Mouse (Mus musculus) hindbrain, embryonic 16.5 days (tissue): ENCODE results near the gene Mblac1. TPM values are rescaled to one million over a fixed set of nuclear protein-coding genes. Genes with fewer than 3 reads are reported as not detected.

ENCODE experiments used
- ATAC-seq: fragments of 200-750 bp; cut with Nextera tagmentation; 2 replicates; pipeline ENCODE4 v1.8.0; 2017; ENCODE audit warnings: moderate TSS enrichment, moderate library complexity
- H3K27ac ChIP-seq: fragments of 300-500 bp; sonication (generic); 2 replicates; pipeline ENCODE4 v1.5.1; 2014; ENCODE audit warnings: low read depth, mild to moderate bottlenecking, control low read depth, low read length, moderate library complexity
- H3K27me3 ChIP-seq: fragments of 300-500 bp; sonication (generic); replicated peaks from 2 replicates; pipeline ENCODE4 v1.6.1; 2014; ENCODE audit warnings: low read length; ENCODE audit not compliant: control insufficient read depth, insufficient read depth
- H3K36me3 ChIP-seq: fragments of 300-500 bp; sonication (generic); 2 replicates; pipeline ENCODE4 v1.6.1; 2014; ENCODE audit warnings: mild to moderate bottlenecking, low read length, moderate library complexity, mixed read lengths; ENCODE audit not compliant: control insufficient read depth, insufficient read depth
- H3K4me1 ChIP-seq: fragments of 300-500 bp; sonication (generic); 2 replicates; pipeline ENCODE4 v1.6.1; 2014; ENCODE audit warnings: low read depth, low read length; ENCODE audit not compliant: control insufficient read depth, insufficient read depth
- H3K4me2 ChIP-seq: fragments of 300-500 bp; sonication (generic); 2 replicates; pipeline ENCODE4 v1.6.1; 2014; ENCODE audit warnings: mild to moderate bottlenecking, low read length, control low read depth, moderate library complexity
- H3K4me3 ChIP-seq: fragments of 300-500 bp; sonication (generic); 2 replicates; pipeline ENCODE4 v1.5.1; 2014; ENCODE audit warnings: mild to moderate bottlenecking, low read length, control low read depth, moderate library complexity
- H3K9ac ChIP-seq: fragments of 300-500 bp; sonication (generic); 2 replicates; pipeline ENCODE4 v1.6.1; 2014; ENCODE audit warnings: low read depth, mild to moderate bottlenecking, control low read depth, low read length, moderate library complexity
- H3K9me3 ChIP-seq: fragments of 300-500 bp; sonication (generic); 2 replicates; pipeline ENCODE4 v1.6.1; 2014; ENCODE audit warnings: mild to moderate bottlenecking, low read length, moderate library complexity; ENCODE audit not compliant: control insufficient read depth
- WGBS: fragments of 180-500 bp; shearing (Covaris S2); extraction: QIAGEN DNeasy Blood & Tissue Kit; methylation state at CpG from one replicate; pipeline ENCODE4 v1.1.7; 2014; 5-methylcytosine and 5-hydroxymethylcytosine counted together
- polyA plus RNA-seq: library from polyadenylated mRNA; unstranded; fragments of >200 nt; fragmentation: Nextera tagmentation; extraction: Ambion mirVana; gene quantifications from 2 replicates; pipeline ENCODE4 v1.2.1, GENCODE M21; 2015

The Mblac1 gene
- polyA plus RNA-seq, 1 experiment from 2014 or later, result 14.5 TPM

DNA sequence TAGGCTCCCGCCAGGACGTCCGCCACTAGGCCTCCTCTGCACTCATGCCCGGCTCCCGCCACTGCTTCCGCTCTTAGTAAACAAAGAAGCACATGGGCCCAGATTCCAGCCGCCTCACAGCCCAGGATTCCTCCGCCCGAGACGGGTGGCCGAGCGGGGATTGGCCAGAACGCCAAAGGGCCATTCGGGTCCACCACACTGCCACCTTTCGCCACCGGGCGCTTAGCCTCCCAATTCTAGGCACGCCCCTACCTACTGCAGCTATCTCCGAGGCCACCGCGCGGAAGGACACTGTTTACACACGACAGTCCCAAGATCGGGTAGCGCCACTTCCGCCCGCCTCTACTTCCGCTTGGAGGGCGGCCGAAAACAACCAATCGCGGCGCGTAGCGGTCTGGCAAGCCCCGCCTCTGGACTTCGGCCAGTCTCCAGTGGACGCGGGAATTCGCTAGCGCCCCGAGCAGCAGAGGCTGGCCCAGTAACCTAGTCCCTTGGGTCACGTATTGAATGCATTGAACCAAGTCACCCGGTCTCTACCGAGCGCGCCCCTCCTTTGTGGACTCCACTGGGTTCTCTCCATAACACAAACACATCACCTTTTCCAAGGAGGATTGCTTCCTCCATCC lies 23.1 kb upstream of the Mblac1 start:
- Histone ChIP-seq H3K4me1 (peaks cover 18% of the 10 kb centered on the region), H3K36me3 (peaks cover 30% of the 10 kb centered on the region), H3K9ac (peak overlapping the region; percentile 75), H3K27me3 (no peaks in the 10 kb centered on the region), H3K27ac (peak overlapping the region; percentile 93), H3K9me3 (no peaks in the 10 kb centered on the region), H3K4me3 (peak overlapping the region; percentile 60), H3K4me2 (peak overlapping the region; percentile 94)
- peak; percentile 86 for ATAC-seq
- WGBS, result 0% methylated on average over 47 of the region's 47 CpGs

- peak within 1 kb of the TSS; percentile 94 for H3K4me2 ChIP-seq
- peak within 1 kb of the TSS; percentile 93 for H3K27ac ChIP-seq
- H3K4me1 ChIP-seq, result peaks cover 18% of the 10 kb centered on the region
- peak within 1 kb of the TSS; percentile 60 for H3K4me3 ChIP-seq
- H3K27me3 ChIP-seq, result no peaks in the 10 kb centered on the region
- ATAC-seq, result peak; percentile 93
- no peaks in the 10 kb centered on the region for H3K9me3 ChIP-seq
- WGBS, result under 1% methylated on average over 54 of the region's 54 CpGs
- H3K36me3 ChIP-seq, result peaks cover 28% of the 10 kb centered on the region
- peak within 1 kb of the TSS; percentile 75 for H3K9ac ChIP-seq
Observed at GRCm38 (mm10) chr5:138171695-138172491, 22.2 kb upstream of the Mblac1 start, which contains the start of the genes Ap4m1 and Mcm7. Gene Ap4m1 (plus strand): TSS chr5:138172002. Gene Mcm7 (minus strand): TSS chr5:138172422.

DNA sequence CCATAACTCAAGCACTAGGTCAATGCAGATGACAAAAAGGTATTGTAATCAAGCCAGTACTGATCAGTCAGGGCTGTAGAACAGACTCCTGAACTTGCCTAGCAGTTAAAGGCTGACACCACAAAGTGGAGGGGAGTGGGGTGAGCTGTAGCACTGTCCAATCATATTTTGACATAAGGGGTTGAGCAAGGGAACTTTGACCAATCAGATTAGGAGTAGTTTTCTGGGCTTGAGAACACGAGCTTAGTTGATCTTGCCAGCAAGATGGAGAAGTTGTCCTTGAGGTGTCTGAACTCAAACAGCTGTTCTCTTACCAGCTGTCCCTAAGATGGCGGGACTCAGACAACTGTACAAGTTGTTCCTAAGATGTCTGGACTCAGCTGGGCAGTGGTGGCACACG lies 20.9 kb upstream of the Mblac1 start:
- ATAC-seq, result no peak
- Histone ChIP-seq H3K4me2 (no peak overlapping the region), H3K36me3 (peaks cover 28% of the 10 kb centered on the region), H3K4me1 (peaks cover 18% of the 10 kb centered on the region), H3K9ac (no peak overlapping the region), H3K4me3 (no peak overlapping the region), H3K27ac (no peak overlapping the region), H3K27me3 (no peaks in the 10 kb centered on the region), H3K9me3 (no peaks in the 10 kb centered on the region)
- 81% methylated on average over 3 of the region's 3 CpGs for WGBS

DNA sequence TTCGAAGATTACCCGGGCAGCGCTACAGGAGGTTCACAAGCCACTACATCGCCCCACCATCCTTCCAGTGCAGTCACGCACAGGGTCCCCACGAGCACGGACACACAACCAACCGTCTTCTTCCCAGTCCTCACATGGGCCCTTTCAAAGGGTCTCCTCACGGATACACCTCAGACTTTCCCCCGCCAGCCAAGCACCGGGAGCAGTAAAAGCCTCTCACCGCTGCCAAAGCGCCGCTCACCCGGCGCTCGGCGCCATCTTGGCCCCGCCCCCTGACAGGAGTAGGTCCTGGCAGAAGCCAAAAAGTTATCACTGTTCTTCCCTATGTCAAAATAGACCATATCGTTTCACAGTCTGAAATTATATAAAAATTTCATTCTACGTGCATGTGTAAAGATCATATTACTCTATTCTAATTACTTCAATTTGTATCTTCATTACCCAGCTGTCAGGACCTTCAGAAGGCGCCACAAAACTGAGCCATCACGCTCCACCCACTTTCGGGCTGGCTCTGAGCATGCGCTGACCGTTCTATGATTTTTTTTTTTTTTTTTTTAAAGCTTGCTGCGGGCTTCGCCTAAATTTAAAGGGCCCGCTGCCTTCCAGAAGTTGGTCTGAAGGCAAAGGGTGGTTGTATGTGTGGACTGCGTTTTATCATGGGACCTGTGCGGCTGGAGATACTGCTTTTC lies 7.0 kb upstream of the Mblac1 start, which contains the start of the genes Taf6 and Cnpy4:
TSS of gene Taf6 (minus strand) at position 502 of the 689 bp plus-strand sequence.
TSS of gene Cnpy4 (plus strand) at position 536 of the 689 bp plus-strand sequence.
- ATAC-seq, result peak; percentile 81
- H3K4me3 ChIP-seq, result peak within 1 kb of the TSS; percentile 55

GRCm38 (mm10) chr5:138187661-138188306 lies 6.3 kb upstream of the Mblac1 start:
- peak overlapping the region; percentile 64 for H3K27ac ChIP-seq
- H3K4me3 ChIP-seq, result peak overlapping the region; percentile 55
- peaks cover 13% of the 10 kb centered on the region for H3K4me1 ChIP-seq
- H3K4me2 ChIP-seq, result peak overlapping the region; percentile 88
- H3K27me3 ChIP-seq, result no peaks in the 10 kb centered on the region
- no peaks in the 10 kb centered on the region for H3K9me3 ChIP-seq
- ATAC-seq, result peak; percentile 86
- H3K36me3 ChIP-seq, result peaks cover 12% of the 10 kb centered on the region
- peak overlapping the region; percentile 67 for H3K9ac ChIP-seq
- WGBS, result under 1% methylated on average over 10 of the region's 10 CpGs

More for the DNA sequence above, 7.0 kb upstream of the Mblac1 start, which contains the start of the genes Taf6 and Cnpy4:
- H3K4me1 ChIP-seq, result peaks cover 13% of the 10 kb centered on the region
- H3K36me3 ChIP-seq, result peaks cover 17% of the 10 kb centered on the region; the same call in 1 of the 2 replicates
- peak within 1 kb of the TSS; percentile 88 for H3K4me2 ChIP-seq
- H3K9me3 ChIP-seq, result no peaks in the 10 kb centered on the region
- H3K27ac ChIP-seq, result peak within 1 kb of the TSS; percentile 64
- under 1% methylated on average over 31 of the region's 31 CpGs for WGBS
- no peaks in the 10 kb centered on the region for H3K27me3 ChIP-seq
- peak within 1 kb of the TSS; percentile 83 for H3K9ac ChIP-seq

- Histone ChIP-seq H3K27ac (peak overlapping the region; percentile 89), H3K4me2 (peak overlapping the region; percentile 89), H3K4me1 (peaks cover 14% of the 10 kb centered on the region), H3K27me3 (no peaks in the 10 kb centered on the region), H3K4me3 (peak overlapping the region; percentile 63), H3K9me3 (no peaks in the 10 kb centered on the region), H3K36me3 (peaks cover 6% of the 10 kb centered on the region), H3K9ac (peak overlapping the region; percentile 90)
- WGBS, result under 1% methylated on average over 29 of the region's 29 CpGs
- peak; percentile 72 for ATAC-seq
Observed at GRCm38 (mm10) chr5:138194755-138195345, 736 bp downstream of the Mblac1 start.

- Histone ChIP-seq H3K4me2 (peak overlapping the region; percentile 89), H3K4me3 (peak overlapping the region; percentile 63), H3K9me3 (no peaks in the 10 kb centered on the region), H3K27ac (peak overlapping the region; percentile 89), H3K27me3 (no peaks in the 10 kb centered on the region), H3K4me1 (peaks cover 14% of the 10 kb centered on the region), H3K9ac (peak overlapping the region; percentile 90), H3K36me3 (no peaks in the 10 kb centered on the region; the same call in 1 of the 2 replicates)
- 71% methylated on average over 7 of the region's 7 CpGs for WGBS
- ATAC-seq, result no peak
Observed at GRCm38 (mm10) chr5:138195463-138195862, 1.3 kb downstream of the Mblac1 start.

DNA sequence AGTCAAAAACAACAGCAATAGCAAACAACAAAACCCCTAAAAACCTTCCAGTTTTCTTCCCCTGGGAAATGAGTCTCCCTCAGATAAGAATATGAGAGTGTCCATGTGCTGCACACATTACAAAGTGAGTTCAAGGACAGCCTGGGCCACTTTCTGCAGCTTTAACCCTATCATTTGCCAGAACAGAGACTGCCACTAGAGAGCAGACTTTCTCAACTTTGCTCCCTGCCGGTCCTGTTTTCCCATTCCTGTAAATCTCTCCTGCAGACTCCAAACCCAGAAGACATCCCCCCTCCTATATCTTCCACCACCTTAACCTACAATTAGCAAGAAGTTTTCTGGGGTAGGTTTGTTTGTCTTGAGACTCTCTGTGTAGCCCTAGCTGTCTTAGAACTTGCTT lies 5.5 kb downstream of the Mblac1 start:
- 0% methylated on average over 1 of the region's 1 CpGs for WGBS
- Histone ChIP-seq H3K9ac (no peak overlapping the region), H3K4me3 (no peak overlapping the region), H3K4me1 (peaks cover 11% of the 10 kb centered on the region), H3K27ac (no peak overlapping the region), H3K36me3 (no peaks in the 10 kb centered on the region), H3K9me3 (no peaks in the 10 kb centered on the region), H3K27me3 (no peaks in the 10 kb centered on the region), H3K4me2 (no peak overlapping the region)
- ATAC-seq, result no peak
